Mouse (Mus musculus) heart, embryonic 14.5 days (tissue): Measurements from ENCODE around the gene Flt3l. TPM values are rescaled to one million over a fixed set of nuclear protein-coding genes. Genes with fewer than 3 reads are reported as not detected.

Experiments
- ATAC-seq: fragments of 200-750 bp; cut with Nextera tagmentation; 2 replicates; pipeline ENCODE4 v1.8.0; 2017; ENCODE audit warnings: low read depth, moderate TSS enrichment; ENCODE audit not compliant: insufficient number of reproducible peaks, insufficient read depth, low FRiP score
- H3K27ac ChIP-seq, 2 experiments: fragments of 200-500 bp in 1 of 2; fragments of 300-500 bp in 1 of 2; sonication (generic) in 1 of 2; replicated peaks in 1 of 2; 2 replicates each; pipeline ENCODE4 v1.5.1; 2012 to 2014; ENCODE audit warnings: low read depth in 2 of 2, low read length in 2 of 2, control low read depth in 1 of 2, mild to moderate bottlenecking in 1 of 2, mixed read lengths in 1 of 2; ENCODE audit not compliant: control insufficient read depth in 1 of 2, insufficient read depth in 1 of 2
- H3K27me3 ChIP-seq: fragments of 300-500 bp; sonication (generic); 2 replicates; pipeline ENCODE4 v1.6.1; 2014; ENCODE audit warnings: mild to moderate bottlenecking, low read length, control low read depth; ENCODE audit not compliant: control insufficient read depth, insufficient read depth
- H3K36me3 ChIP-seq: fragments of 300-500 bp; sonication (generic); 2 replicates; pipeline ENCODE4 v1.6.1; 2014; ENCODE audit warnings: mild to moderate bottlenecking, control low read depth, low read length, mixed read lengths; ENCODE audit not compliant: control insufficient read depth, insufficient read depth
- H3K4me1 ChIP-seq, 2 experiments: fragments of 200-500 bp in 1 of 2; fragments of 300-500 bp in 1 of 2; sonication (generic) in 1 of 2; 2 replicates each; pipeline ENCODE4 v1.6.1; 2012 to 2014; ENCODE audit warnings: low read length in 2 of 2, control low read depth in 1 of 2, mixed read lengths in 1 of 2; ENCODE audit not compliant: control insufficient read depth in 2 of 2, insufficient read depth in 2 of 2
- H3K4me2 ChIP-seq: fragments of 300-500 bp; sonication (generic); 2 replicates; pipeline ENCODE4 v1.6.1; 2014; ENCODE audit warnings: mild to moderate bottlenecking, low read length
- H3K4me3 ChIP-seq, 2 experiments: fragments of 200-500 bp in 1 of 2; fragments of 300-500 bp in 1 of 2; sonication (generic) in 1 of 2; 2 replicates each; pipeline ENCODE4 v1.5.1; 2012 to 2014; ENCODE audit warnings: low read length in 2 of 2, mild to moderate bottlenecking in 2 of 2, control low read depth in 1 of 2, low read depth in 1 of 2, moderate library complexity in 1 of 2; ENCODE audit not compliant: control insufficient read depth in 1 of 2, insufficient read depth in 1 of 2
- H3K9ac ChIP-seq: fragments of 300-500 bp; sonication (generic); 2 replicates; pipeline ENCODE4 v1.6.1; 2014; ENCODE audit warnings: mild to moderate bottlenecking, low read length
- H3K9me3 ChIP-seq: fragments of 300-500 bp; sonication (generic); 2 replicates; pipeline ENCODE4 v1.6.1; 2016; ENCODE audit warnings: low read length, control low read depth; ENCODE audit not compliant: control insufficient read depth
- WGBS: fragments of 180-500 bp; shearing (Covaris S2); extraction: QIAGEN DNeasy Blood & Tissue Kit; methylation state at CpG from one replicate; pipeline ENCODE4 v1.1.7; 2014; 5-methylcytosine and 5-hydroxymethylcytosine counted together
- polyA plus RNA-seq: library from polyadenylated mRNA; unstranded; fragments of >200 nt; fragmentation: Nextera tagmentation; extraction: Ambion mirVana; gene quantifications from 2 replicates; pipeline ENCODE4 v1.2.1, GENCODE M21; 2014

The Flt3l gene
- polyA plus RNA-seq: 1.3 and 1.4 TPM in 2 replicates

DNA sequence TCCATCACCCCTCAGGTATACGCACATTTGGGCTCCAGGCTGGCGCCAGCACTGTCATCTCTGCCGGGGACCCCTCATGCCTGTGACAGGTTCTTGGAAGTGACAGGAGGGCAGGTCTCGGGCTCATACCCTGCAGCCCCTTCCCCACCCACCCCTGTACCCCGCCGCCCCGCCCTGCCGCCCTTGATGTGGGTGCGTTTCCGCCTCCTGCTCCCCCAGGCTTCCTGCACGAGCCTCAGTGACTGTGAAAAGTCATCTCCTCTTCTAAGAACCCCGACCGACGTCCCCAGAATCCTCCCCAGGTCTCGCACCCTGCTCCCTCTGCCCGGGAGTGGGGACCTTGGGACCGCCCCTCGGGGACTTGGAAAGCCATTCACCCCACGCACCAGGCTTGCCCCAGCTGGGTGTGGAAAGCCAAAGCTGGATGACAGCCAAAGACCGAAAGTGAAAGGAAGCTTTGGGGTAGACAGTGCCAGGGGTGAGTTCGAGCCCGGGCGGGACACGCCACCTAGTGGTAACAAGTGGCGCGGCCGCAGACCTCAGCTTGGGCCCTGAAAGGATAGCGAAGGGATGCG is at the start of gene Flt3l, which contains the start of gene Gm45713:
Flt3l (minus strand) TSS at position 440 of the 575 bp plus-strand sequence.
Gm45713 (minus strand) TSS at position 239 of the 575 bp plus-strand sequence.
- peak within 1 kb of the TSS; percentile 75 for H3K9ac ChIP-seq
- peak within 1 kb of the TSS; percentile 60 to 79 for H3K4me3 ChIP-seq
- no peaks in the 10 kb centered on the region for H3K36me3 ChIP-seq
- WGBS: 2% methylated on average over 29 of the region's 29 CpGs
- H3K4me2 ChIP-seq: peak within 1 kb of the TSS; percentile 79
- peaks cover 0 to 8% of the 10 kb centered on the region in 2 experiments; a peak in 2 of 4 replicates for H3K4me1 ChIP-seq
- H3K9me3 ChIP-seq: no peaks in the 10 kb centered on the region
- ATAC-seq: peak; percentile 64
- no peak within 1 kb of the TSS for H3K27ac ChIP-seq
- peaks cover 6% of the 10 kb centered on the region; the same call in 1 of the 2 replicates for H3K27me3 ChIP-seq

DNA sequence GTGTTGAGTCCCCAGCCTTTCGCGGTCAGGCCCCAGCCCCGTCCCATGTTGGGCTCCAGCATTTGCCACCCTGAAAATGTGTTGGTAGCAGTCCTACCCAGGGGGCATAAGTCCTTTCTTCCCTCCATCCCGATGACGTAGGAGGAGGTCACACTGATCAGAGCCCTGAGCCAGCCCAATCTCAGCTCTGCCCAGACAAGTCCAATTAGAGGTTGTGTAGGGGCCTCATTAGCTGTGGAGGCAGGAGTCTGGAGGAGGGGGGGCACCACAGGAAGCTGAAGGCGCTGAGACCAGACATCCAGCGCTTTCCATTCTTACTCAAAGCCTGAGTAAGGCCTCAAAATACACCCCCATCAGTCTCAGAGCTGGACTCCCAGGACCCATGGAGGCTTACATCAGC is 49.7 kb upstream of the Flt3l start:
- WGBS: 55% methylated on average over 7 of the region's 7 CpGs
- H3K27me3 ChIP-seq: peaks cover 94% of the 10 kb centered on the region
- H3K4me2 ChIP-seq: no peak overlapping the region
- no peak overlapping the region for H3K4me3 ChIP-seq
- H3K4me1 ChIP-seq: peaks cover 4 to 17% of the 10 kb centered on the region in 2 experiments; a peak in 3 of 4 replicates
- no peak overlapping the region for H3K9ac ChIP-seq
- no peak overlapping the region for H3K27ac ChIP-seq
- no peak for ATAC-seq
- no peaks in the 10 kb centered on the region for H3K36me3 ChIP-seq
- no peaks in the 10 kb centered on the region for H3K9me3 ChIP-seq

DNA sequence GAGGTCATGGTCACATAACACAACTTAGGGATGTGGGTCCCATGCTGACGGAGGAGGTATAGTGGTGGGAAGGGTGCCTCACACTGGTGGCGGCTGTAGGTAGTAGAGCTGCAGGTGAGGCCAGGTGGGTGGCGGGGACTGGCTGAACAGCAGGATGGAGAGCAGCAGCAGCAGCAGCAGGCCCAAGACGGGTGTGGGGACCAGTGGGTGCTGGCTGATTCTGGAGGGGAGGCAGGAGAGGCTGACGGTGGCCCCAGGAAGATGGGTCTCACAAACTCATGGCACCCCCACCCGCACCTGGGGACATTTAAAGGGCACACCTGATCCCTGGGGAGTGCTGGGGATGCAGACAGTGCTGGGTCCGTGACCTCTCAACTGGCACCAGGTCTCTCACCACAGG is 47.4 kb upstream of the Flt3l start:
- Histone ChIP-seq H3K27ac (no peak overlapping the region), H3K27me3 (peaks cover 96% of the 10 kb centered on the region), H3K9ac (no peak overlapping the region), H3K9me3 (no peaks in the 10 kb centered on the region), H3K36me3 (no peaks in the 10 kb centered on the region), H3K4me2 (no peak overlapping the region), H3K4me3 (no peak overlapping the region), H3K4me1 (peaks cover 5 to 20% of the 10 kb centered on the region in 2 experiments; a peak in 3 of 4 replicates)
- 51% methylated on average over 7 of the region's 7 CpGs for WGBS
- no peak for ATAC-seq

DNA sequence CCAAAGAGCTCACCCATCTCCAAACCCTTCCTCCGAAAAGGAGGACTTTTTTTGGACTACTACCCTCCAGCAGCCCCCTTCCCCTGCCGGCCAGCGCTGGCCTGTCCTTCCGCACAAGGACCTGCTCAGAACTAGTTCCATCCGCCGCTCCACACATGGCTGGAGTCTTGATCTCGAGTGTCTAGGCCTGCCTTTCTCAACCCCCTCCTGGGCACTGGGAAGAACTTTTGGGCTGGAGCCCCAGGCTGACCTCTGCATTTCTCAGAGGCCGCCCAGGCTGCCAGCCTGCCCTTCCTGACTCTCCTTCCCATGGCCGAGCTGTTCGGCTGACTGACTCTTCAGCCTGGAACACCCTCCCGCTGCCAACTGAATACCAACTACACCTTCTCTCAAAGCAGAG is 46.4 kb upstream of the Flt3l start:
- H3K9me3 ChIP-seq: no peaks in the 10 kb centered on the region
- H3K27ac ChIP-seq: no peak overlapping the region
- H3K27me3 ChIP-seq: peaks cover 97% of the 10 kb centered on the region
- 15% methylated on average over 11 of the region's 11 CpGs for WGBS
- H3K36me3 ChIP-seq: no peaks in the 10 kb centered on the region
- peak overlapping the region; percentile 26 to 31 for H3K4me3 ChIP-seq
- peaks cover 5 to 20% of the 10 kb centered on the region in 2 experiments; a peak in 3 of 4 replicates for H3K4me1 ChIP-seq
- ATAC-seq: no peak
- peak overlapping the region; percentile 59; the same call in 1 of the 2 replicates for H3K9ac ChIP-seq
- peak overlapping the region; percentile 63 for H3K4me2 ChIP-seq

DNA sequence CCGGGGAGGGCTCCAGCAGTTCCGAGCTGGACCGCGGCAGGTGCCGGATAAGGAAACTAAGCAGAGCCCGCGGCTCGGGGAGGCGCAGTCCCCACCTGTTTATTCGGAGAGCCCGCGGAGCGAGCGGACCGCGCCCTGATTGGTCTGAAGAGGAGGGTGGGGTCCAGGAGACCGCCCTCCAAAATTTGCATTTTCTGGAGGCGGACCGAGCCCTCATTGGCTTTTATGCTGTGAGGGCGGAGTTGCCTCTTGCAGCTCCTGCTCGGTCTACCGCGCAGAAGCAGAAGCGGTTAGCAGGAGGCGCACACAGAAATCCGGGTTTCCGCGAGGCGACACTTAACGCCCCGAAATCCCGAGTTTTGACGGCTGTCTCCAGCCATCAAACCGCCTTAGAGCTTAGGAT is 46.0 kb upstream of the Flt3l start:
- Histone ChIP-seq H3K4me1 (peaks cover 5 to 20% of the 10 kb centered on the region in 2 experiments; a peak in 3 of 4 replicates), H3K9ac (peak overlapping the region; percentile 59; the same call in 1 of the 2 replicates), H3K4me2 (peak overlapping the region; percentile 63), H3K9me3 (no peaks in the 10 kb centered on the region), H3K36me3 (no peaks in the 10 kb centered on the region), H3K4me3 (peak overlapping the region; percentile 26 to 31), H3K27me3 (peaks cover 99% of the 10 kb centered on the region), H3K27ac (no peak overlapping the region)
- peak; percentile 52; the same call in 1 of the 2 replicates for ATAC-seq
- under 1% methylated on average over 34 of the region's 34 CpGs for whole genome bisulfite sequencing

DNA sequence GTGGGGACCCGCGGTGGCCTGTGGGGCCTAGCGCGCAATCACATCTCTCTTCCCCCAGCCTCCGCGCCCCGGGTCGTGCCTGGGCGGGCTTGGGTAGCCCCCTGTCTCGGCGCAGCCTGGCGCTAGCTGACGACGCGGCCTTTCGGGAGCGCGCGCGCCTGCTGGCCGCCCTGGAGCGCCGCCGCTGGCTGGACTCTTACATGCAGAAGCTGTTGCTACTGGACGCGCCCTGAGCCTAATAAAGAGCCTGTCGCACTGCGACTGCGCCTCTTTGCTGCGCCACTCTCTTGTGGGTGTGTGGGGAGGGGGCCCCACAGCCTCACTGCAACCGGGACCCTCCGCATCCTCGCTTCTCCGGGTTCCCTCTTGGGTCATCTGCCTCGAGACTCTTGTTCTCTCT is 45.3 kb upstream of the Flt3l start:
- no peak for ATAC-seq
- H3K9ac ChIP-seq: no peak overlapping the region

DNA sequence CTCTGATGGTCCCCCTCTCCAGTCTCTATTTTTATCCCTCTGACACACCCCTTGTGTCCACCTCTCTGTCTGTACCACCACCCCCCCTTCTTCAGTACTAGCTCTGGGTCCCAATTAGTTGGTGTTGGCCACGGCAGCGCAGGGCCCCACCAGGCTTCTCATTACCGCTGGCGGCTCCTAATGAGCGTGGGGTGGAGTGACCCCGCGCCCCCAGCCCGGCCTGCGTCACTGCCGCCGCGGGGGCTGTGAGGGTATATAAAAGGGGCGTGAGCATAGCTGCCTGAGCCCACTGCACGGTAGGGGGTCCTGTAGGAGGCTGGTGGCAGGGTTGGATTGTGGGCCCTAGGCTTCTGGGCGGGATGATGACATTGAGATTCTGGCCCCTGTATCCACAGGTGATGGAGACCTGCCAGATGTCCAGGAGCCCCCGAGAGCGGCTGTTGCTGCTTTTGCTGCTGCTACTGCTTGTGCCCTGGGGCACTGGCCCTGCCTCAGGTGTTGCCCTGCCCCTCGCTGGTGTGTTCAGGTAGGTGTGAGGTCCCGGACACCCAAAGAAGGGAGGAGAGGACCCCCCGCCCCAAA is 44.8 kb upstream of the Flt3l start, which contains the start of gene Pth2:
Pth2 (plus strand) TSS at position 100 of the 582 bp plus-strand sequence.
- 20% methylated on average over 20 of the region's 20 CpGs for WGBS
- Histone ChIP-seq H3K27me3 (peaks cover 100% of the 10 kb centered on the region), H3K4me3 (peak within 1 kb of the TSS in 1 of 2 experiments; percentile 26; a peak in 2 of 4 replicates), H3K9me3 (no peaks in the 10 kb centered on the region), H3K27ac (no peak within 1 kb of the TSS), H3K36me3 (no peaks in the 10 kb centered on the region), H3K4me1 (peaks cover 5 to 24% of the 10 kb centered on the region in 2 experiments; a peak in 3 of 4 replicates), H3K4me2 (peak within 1 kb of the TSS; percentile 63), H3K9ac (no peak within 1 kb of the TSS; the same call in 1 of the 2 replicates)
- no peak for ATAC-seq

More for the DNA sequence above, 45.3 kb upstream of the Flt3l start:
- Histone ChIP-seq H3K9me3 (no peaks in the 10 kb centered on the region), H3K4me2 (peak overlapping the region; percentile 63), H3K27me3 (peaks cover 100% of the 10 kb centered on the region), H3K4me1 (peaks cover 5 to 20% of the 10 kb centered on the region in 2 experiments; a peak in 3 of 4 replicates), H3K27ac (no peak overlapping the region), H3K4me3 (peak overlapping the region in 1 of 2 experiments; percentile 26; a peak in 2 of 4 replicates), H3K36me3 (no peaks in the 10 kb centered on the region)
- WGBS: 6% methylated on average over 29 of the region's 35 CpGs
